Mouse (Mus musculus) bone marrow macrophage, adult 2 months (primary cell): Measurements from ENCODE around the gene Itgb7. TPM values are rescaled to one million over a fixed set of nuclear protein-coding genes. Genes with fewer than 3 reads are reported as not detected.

ENCODE experiments used
- H3K27ac ChIP-seq: 2 replicates; pipeline ENCODE4 v1.5.1; 2012; ENCODE audit warnings: low read depth, low read length; ENCODE audit not compliant: insufficient read depth
- H3K4me1 ChIP-seq: 2 replicates; pipeline ENCODE4 v1.6.1; 2012; ENCODE audit warnings: low read length; ENCODE audit not compliant: control insufficient read depth, insufficient read depth
- H3K4me3 ChIP-seq: 2 replicates; pipeline ENCODE4 v1.5.1; 2012; ENCODE audit warnings: mild to moderate bottlenecking, low read length, moderate library complexity; ENCODE audit not compliant: insufficient read depth
- CTCF ChIP-seq: IDR thresholded peaks from 2 replicates; pipeline ENCODE4 v1.5.1; 2012; ENCODE audit warnings: low read depth, mild to moderate bottlenecking, low read length, moderate library complexity
- POLR2A ChIP-seq: IDR thresholded peaks from 2 replicates; pipeline ENCODE4 v1.6.1; 2012; ENCODE audit warnings: mild to moderate bottlenecking, low read depth, low read length, borderline replicate concordance
- polyA plus RNA-seq: library from polyadenylated mRNA; stranded (reverse); fragments of >200 nt; gene quantifications from 2 replicates; pipeline ENCODE4 v1.2.4, GENCODE M21; 2012; ENCODE audit not compliant: missing spikeins, insufficient read depth, insufficient read length

Gene Itgb7
- polyA plus RNA-seq, 1 experiment = 35.8 TPM

DNA sequence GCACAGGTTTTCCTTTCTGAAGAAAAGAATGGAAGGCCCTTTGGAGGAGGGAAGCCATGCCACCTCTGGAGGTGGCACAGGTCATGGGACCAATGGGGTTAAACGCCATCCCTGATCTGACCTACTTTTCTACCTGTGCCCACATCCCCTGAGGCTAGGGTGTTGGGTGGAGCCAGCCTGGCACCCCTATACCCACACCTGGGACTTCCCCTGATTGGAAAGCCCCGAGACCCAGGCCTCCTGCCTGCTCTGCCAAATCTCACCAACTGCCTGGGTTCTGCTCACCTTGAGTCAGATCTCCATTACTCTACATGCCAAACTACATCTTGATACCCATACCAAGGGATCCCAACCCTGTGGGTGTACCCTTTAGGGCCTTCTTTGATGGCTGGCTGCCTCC is 31.3 kb upstream of the Itgb7 start:
- Histone ChIP-seq H3K27ac (no peak overlapping the region), H3K4me1 (0 out of 2 replicates have a peak, but pooled peaks cover 6% of the 10 kb centered on the region), H3K4me3 (no peak overlapping the region)
- TF ChIP-seq POLR2A = no peak
- TF ChIP-seq CTCF = no peak

DNA sequence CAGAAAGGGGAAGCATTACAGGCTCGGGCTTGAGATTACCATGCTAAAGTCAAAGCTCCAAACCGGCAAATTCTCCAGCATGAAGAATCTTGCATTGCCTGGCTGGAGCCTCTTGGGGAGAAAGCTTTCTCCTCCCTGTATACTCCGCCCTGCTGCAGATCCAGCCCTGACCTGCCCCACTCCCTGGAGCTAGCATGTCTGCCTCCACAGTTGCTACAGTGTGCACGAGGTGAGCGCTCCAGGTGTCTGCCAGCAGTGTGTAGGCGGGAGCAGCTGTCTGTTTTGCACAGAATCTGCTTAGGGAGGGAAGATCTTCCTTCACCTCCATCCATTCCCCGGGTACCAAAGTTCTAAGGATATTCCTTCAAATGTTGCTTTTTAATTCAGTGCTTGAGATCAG is 30.8 kb upstream of the Itgb7 start:
- TF ChIP-seq CTCF = no peak
- no peak for TF ChIP-seq POLR2A
- H3K4me1 ChIP-seq = 0 out of 2 replicates have a peak, but pooled peaks cover 6% of the 10 kb centered on the region
- no peak overlapping the region for H3K27ac ChIP-seq
- H3K4me3 ChIP-seq = no peak overlapping the region

DNA sequence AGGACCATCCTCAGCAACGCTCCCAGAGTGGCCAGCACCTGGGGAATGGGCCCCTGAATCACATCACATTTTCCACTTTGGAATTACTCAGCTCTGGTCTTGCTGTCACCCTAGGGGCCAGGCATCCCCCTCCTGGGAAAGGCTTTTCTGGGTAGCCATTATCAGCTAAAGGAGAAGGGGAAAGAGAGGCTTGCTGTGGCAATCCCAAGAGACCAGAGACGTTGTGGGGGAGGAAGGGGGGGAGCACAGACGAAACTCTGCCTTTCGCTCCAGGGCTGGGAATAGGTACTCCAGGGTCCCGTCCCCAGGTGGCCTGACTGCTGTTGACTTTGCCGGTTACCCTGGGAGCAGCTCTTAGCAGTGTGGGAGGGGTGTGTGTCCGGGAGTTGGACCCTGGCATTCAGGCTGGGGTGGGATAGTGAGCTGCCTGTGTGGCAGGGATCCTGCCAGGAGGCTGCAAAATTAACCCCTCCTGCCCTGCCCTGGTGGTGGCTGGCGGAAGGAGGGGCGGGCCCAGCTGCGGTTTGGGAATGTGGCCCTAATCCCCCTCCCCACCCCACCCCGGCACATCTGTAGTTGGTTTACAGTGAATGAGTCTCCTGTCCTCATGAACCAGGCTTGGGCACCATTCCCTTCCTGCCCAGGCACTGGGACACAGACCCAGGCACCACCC is 27.0 kb upstream of the Itgb7 start:
- no peak overlapping the region for H3K27ac ChIP-seq
- no peak for TF ChIP-seq POLR2A
- no peak for TF ChIP-seq CTCF
- 0 out of 2 replicates have a peak, but pooled peaks cover 6% of the 10 kb centered on the region for H3K4me1 ChIP-seq
- no peak overlapping the region for H3K4me3 ChIP-seq

DNA sequence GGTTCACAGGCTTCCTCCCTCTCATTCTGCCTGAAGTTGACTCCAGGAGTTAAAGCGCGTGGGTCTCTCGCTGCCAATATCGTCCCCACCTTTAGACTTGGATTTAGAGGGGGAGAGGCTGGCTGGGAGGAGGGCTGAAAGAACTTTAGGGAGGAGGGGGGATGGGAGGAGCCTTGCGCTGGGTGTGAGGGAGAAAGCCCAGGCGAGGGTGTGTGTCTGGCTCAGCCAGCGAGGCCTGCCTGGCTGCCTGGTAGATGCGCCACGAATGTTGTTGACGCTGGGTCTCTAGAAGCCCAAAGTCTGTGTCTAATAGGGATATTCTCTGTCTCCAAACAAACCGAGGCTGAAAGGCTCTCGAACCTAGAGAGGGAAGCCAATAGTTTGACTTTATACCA is 26.3 kb upstream of the Itgb7 start:
- TF ChIP-seq CTCF = no peak
- TF ChIP-seq POLR2A = no peak
- no peak overlapping the region for H3K4me3 ChIP-seq
- H3K27ac ChIP-seq = no peak overlapping the region
- H3K4me1 ChIP-seq = 0 out of 2 replicates have a peak, but pooled peaks cover 6% of the 10 kb centered on the region

DNA sequence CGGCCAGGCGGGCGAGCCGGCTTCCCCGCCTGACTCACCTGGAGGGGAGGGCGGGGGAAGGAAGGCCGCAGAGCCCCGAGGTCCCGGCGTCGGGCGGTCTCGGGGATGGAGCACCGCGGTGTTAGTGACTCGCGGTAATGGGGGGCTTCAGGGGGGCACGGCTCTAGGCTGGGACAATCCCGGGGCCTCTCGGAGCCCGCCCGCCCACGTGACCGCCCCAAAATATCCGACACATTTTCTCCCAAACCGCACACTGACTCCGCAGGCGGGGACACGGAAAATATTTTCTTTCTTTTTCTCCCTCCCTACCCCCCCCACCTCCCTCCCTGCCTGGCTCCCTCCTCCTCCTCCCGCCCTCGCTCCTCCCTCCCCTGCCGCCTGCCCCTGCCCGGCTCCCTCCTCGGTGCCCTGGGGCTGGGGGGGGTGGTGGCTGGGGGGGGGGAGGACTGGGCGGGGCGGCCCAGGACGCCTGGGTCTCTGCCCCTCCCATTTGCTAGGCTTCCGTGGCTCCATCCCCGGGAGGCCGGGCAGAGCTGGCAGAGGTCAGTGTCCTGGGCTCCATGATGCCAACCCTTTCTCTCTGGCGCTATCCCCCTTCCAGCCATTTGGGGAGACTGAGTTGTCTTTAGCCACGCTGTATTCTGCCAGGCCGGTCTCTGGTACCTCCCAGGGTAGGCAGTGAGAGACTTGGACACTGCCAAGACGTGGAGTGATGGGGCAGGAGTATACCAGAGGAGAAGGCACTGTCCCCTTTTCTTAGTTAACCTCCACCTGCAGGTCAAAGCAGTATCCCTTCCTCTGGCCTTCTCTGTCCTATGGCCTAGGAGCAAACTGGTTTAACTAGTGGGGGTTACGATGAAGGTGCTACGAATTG is 25.7 kb upstream of the Itgb7 start, which contains the start of gene Rarg:
TSS of gene Rarg (minus strand) at position 316 of the 874 bp plus-strand sequence.
- Histone ChIP-seq H3K27ac (no peak within 1 kb of the TSS), H3K4me1 (0 out of 2 replicates have a peak, but pooled peaks cover 4% of the 10 kb centered on the region), H3K4me3 (peak within 1 kb of the TSS; percentile 54)
- TF ChIP-seq POLR2A = no peak
- TF ChIP-seq CTCF = no peak

DNA sequence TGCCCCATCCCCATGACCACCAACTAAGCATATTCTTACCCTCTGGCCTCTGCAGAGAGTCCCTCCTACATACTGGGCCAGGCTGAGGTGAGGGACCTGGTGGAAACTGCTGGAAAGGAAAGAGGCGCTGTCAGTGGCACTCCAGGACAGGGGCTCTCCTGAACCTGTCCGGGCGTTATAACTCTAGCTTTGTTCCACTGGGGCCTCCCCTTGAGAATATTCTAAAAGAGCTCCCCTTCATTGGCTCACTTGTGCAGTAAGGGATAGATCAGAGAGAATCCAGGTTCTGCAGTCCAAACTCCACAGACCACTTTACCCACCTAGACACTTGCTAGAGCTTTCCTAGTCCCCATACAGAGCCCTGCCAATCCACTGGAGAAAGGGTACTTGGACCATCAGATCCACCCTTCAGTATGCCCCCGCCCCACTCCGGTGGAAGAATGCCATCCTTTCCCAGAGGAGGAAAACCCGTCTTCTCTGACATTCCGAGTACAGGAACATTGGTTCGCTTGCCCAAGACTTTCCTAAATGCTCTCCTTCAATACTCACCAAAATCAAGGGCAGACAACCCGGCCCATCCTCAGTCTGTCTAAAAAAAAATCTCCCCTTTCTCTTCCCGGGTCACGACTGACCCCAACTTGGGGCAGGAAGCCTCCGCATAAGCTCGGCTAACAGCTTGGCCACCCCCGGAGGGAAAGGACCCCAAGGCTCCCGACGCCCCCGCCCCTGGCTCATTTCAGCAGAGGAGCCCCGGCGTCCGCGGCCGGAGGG is 24.9 kb upstream of the Itgb7 start:
- no peak for TF ChIP-seq CTCF
- TF ChIP-seq POLR2A = no peak
- H3K27ac ChIP-seq = no peak overlapping the region
- H3K4me1 ChIP-seq = no peaks in the 10 kb centered on the region
- H3K4me3 ChIP-seq = peak overlapping the region; percentile 54

DNA sequence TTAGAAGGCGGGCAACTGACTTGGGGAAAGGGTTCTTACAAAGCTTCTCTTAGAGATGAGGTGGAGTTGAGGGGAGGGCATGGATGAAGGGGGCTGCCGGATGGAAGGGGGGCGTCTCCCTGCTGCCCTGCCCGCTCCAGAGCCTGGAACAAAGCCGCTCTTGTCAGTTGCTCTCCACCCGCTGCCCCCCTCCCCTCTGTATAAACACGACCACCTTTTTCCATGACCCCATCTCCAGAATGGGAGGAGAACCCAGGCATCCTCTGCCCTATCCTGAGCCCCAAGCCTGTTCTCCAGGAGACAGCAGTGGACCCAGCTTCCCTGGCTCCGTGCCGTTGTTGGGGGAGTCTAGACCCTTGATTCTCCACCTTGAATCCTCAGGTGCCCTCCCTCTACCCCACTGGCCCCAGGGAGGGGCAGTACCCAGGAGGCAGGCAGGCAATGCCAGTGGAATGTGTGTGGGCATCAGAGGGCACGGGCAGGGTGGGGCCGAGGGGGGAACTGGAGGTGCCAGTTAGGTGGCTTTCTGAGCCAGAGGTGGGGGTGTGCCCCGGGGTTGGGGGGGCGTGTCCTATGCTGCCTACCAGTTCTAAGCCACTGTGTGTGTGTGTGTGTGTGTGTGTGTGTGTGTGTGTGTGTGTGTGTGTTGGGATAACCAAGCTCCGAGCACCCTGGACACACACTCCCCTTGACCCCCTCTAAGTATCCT is 24.0 kb upstream of the Itgb7 start:
- Histone ChIP-seq H3K27ac (no peak overlapping the region), H3K4me1 (no peaks in the 10 kb centered on the region), H3K4me3 (no peak overlapping the region)
- TF ChIP-seq CTCF (no peak), POLR2A (no peak)

DNA sequence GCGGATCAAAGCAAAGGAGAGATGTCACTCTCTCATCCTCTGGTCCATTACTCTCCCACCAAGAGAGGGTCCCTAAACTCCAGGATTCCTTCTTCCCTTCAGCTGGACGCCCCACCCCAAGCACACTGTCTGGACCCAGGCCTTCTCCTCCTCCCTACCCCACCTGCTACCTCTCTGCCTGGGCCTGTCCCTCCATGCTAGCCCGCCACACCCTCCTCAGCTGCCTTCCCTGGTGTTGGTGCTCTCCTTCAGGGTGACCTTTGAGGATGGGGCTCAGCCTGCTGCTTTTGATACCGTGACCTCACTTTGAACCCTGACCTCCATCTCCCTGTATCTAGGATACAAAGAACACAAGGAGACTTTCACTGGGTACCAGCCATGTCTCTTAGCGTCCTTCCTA is 18.8 kb upstream of the Itgb7 start:
- H3K4me3 ChIP-seq = no peak overlapping the region
- TF ChIP-seq POLR2A (no peak), CTCF (no peak)
- H3K4me1 ChIP-seq = peaks cover 1% of the 10 kb centered on the region; the same call in 1 of the 2 replicates
- H3K27ac ChIP-seq = no peak overlapping the region

DNA sequence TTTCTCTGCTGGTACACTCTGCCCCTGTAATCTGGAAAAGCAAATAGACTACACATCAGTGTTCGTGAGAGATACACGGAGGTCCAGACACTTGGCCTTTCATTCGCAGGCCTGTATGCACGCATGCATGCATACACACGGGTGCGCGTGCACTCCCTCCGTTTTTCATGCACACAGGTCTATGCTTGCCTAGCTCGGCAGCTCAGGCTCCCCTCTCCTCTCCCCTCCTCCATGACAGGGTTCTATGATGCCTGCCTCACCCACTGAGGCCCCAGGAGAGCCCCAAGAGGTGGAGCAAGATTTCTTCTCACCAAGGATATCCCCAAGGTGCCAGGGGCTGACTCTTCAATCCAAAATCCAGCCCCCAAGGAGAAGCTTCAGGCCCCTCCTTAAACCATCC is 18.2 kb upstream of the Itgb7 start:
- Histone ChIP-seq H3K27ac (no peak overlapping the region), H3K4me1 (peaks cover 6% of the 10 kb centered on the region), H3K4me3 (no peak overlapping the region)
- TF ChIP-seq POLR2A = no peak
- TF ChIP-seq CTCF = no peak
